Mouse (Mus musculus) CH12.LX (cell line): Measurements from ENCODE around the gene App. TPM values are rescaled to one million over a fixed set of nuclear protein-coding genes. Genes with fewer than 3 reads are reported as not detected.

Experiments
- DNase-seq: peaks from one replicate; pipeline ENCODE4 v3.0.0-alpha.2; 2013; ENCODE audit errors: extremely low read depth
- H3K27ac ChIP-seq: 2 replicates; pipeline ENCODE4 v1.5.1; 2012; ENCODE audit warnings: low read depth, mild to moderate bottlenecking, control low read depth, moderate library complexity; ENCODE audit not compliant: insufficient read depth
- H3K27me3 ChIP-seq: replicated peaks from 2 replicates; pipeline ENCODE3; 2012; ENCODE audit warnings: inconsistent platforms
- H3K36me3 ChIP-seq, 2 experiments: replicated peaks in 1 of 2; 2 replicates each; pipeline versions ENCODE3 to v1.6.1; 2012; ENCODE audit warnings: inconsistent platforms in 1 of 2, low read length in 1 of 2, mild to moderate bottlenecking in 1 of 2, mixed read lengths in 1 of 2, moderate library complexity in 1 of 2; ENCODE audit not compliant: control insufficient read depth in 1 of 2, insufficient read depth in 1 of 2
- H3K4me1 ChIP-seq, 2 experiments: 2 replicates each; pipeline ENCODE4 v1.6.1; 2012; ENCODE audit warnings: inconsistent platforms in 1 of 2, moderate library complexity in 1 of 2; ENCODE audit not compliant: insufficient read depth in 2 of 2, control insufficient read depth in 1 of 2
- H3K4me2 ChIP-seq: 2 replicates; pipeline ENCODE4 v1.6.1; 2012; ENCODE audit warnings: low read depth, mild to moderate bottlenecking, control low read depth; ENCODE audit not compliant: poor library complexity, insufficient read depth, severe bottlenecking
- H3K4me3 ChIP-seq, 3 experiments: fragments of 150-350 bp in 1 of 3; sonication (generic) in 1 of 3; replicated peaks in 1 of 3; 2 replicates each; pipeline versions ENCODE3 to v1.5.1; 2011 to 2012; ENCODE audit warnings: low read depth in 2 of 3, low read length in 2 of 3, mild to moderate bottlenecking in 2 of 3, moderate library complexity in 2 of 3, control low read depth in 1 of 3, improper control_type of control experiment in 1 of 3, inconsistent platforms in 1 of 3, mixed read lengths in 1 of 3; ENCODE audit not compliant: poor library complexity in 1 of 3
- H3K79me2 ChIP-seq: replicated peaks from 2 replicates; pipeline ENCODE4 v1.6.1; 2012; ENCODE audit warnings: mild to moderate bottlenecking, moderate library complexity; ENCODE audit not compliant: control insufficient read depth, poor library complexity, insufficient read depth, severe bottlenecking; ENCODE audit errors: extremely low read depth
- H3K9ac ChIP-seq: 2 replicates; pipeline ENCODE4 v1.6.1; 2012; ENCODE audit warnings: low read depth, mild to moderate bottlenecking, control low read depth, moderate library complexity; ENCODE audit not compliant: insufficient read depth
- H3K9me3 ChIP-seq: replicated peaks from 2 replicates; pipeline ENCODE3; 2012; ENCODE audit warnings: low read length, inconsistent platforms, mixed read lengths
- BHLHE40 ChIP-seq: IDR thresholded peaks from 2 replicates; pipeline ENCODE4 v1.6.1; 2011; ENCODE audit warnings: mild to moderate bottlenecking, low read depth, low read length, improper control_type of control experiment
- CHD1 ChIP-seq: IDR thresholded peaks from 2 replicates; pipeline ENCODE4 v1.6.1; 2012; ENCODE audit warnings: low read depth, low read length, improper control_type of control experiment, inconsistent platforms
- CHD2 ChIP-seq: IDR thresholded peaks from 2 replicates; pipeline ENCODE4 v1.6.1; 2011; ENCODE audit warnings: low read length, improper control_type of control experiment
- ELF1 ChIP-seq: IDR thresholded peaks from 2 replicates; pipeline ENCODE4 v1.6.1; 2014; ENCODE audit warnings: low read depth, mild to moderate bottlenecking, inconsistent platforms, low read length, improper control_type of control experiment
- ETS1 ChIP-seq: conservative IDR thresholded peaks from 2 replicates; pipeline ENCODE4 v1.6.1; 2012; ENCODE audit warnings: low read depth, mild to moderate bottlenecking, inconsistent platforms, low read length, improper control_type of control experiment, moderate library complexity
- HCFC1 ChIP-seq: IDR thresholded peaks from 2 replicates; pipeline ENCODE4 v1.6.1; 2012; ENCODE audit warnings: low read depth, mild to moderate bottlenecking, inconsistent platforms, low read length, improper control_type of control experiment
- IRF4 ChIP-seq: IDR thresholded peaks from 2 replicates; pipeline ENCODE4 v1.6.1; 2014; ENCODE audit warnings: low read depth, mild to moderate bottlenecking, inconsistent platforms, low read length, improper control_type of control experiment
- JUND ChIP-seq: conservative IDR thresholded peaks from 2 replicates; pipeline ENCODE4 v1.6.1; 2011; ENCODE audit warnings: low read depth, low read length, improper control_type of control experiment
- KAT2A ChIP-seq: IDR thresholded peaks from 2 replicates; pipeline ENCODE4 v1.6.1; 2012; ENCODE audit warnings: low read length, improper control_type of control experiment, inconsistent platforms; ENCODE audit not compliant: insufficient replicate concordance
- MAX ChIP-seq: IDR thresholded peaks from 2 replicates; pipeline ENCODE4 v1.6.1; 2011; ENCODE audit warnings: low read length, improper control_type of control experiment
- MXI1 ChIP-seq: IDR thresholded peaks from 2 replicates; pipeline ENCODE4 v1.6.1; 2011; ENCODE audit warnings: mild to moderate bottlenecking, low read depth, low read length, improper control_type of control experiment
- MYC ChIP-seq: IDR thresholded peaks from 2 replicates; pipeline ENCODE4 v1.6.1; 2011; ENCODE audit warnings: low read depth, mild to moderate bottlenecking, improper control_type of control experiment, low read length
- NRF1 ChIP-seq: IDR thresholded peaks from 2 replicates; pipeline ENCODE4 v1.6.1; 2014; ENCODE audit warnings: low read depth, mild to moderate bottlenecking, inconsistent platforms, low read length, improper control_type of control experiment, moderate library complexity
- POLR2A ChIP-seq: IDR thresholded peaks from 2 replicates; pipeline ENCODE4 v1.6.1; 2011; ENCODE audit warnings: low read depth, mild to moderate bottlenecking, improper control_type of control experiment, low read length
- RCOR1 ChIP-seq: conservative IDR thresholded peaks from 2 replicates; pipeline ENCODE4 v1.6.1; 2012; ENCODE audit warnings: low read depth, mild to moderate bottlenecking, inconsistent platforms, low read length, improper control_type of control experiment
- TBP ChIP-seq: conservative IDR thresholded peaks from 2 replicates; pipeline ENCODE4 v1.6.1; 2011; ENCODE audit warnings: low read depth, low read length, improper control_type of control experiment
- TCF12 ChIP-seq: IDR thresholded peaks from 2 replicates; pipeline ENCODE4 v1.6.1; 2014; ENCODE audit warnings: low read depth, mild to moderate bottlenecking, inconsistent platforms, low read length, improper control_type of control experiment
- UBTF ChIP-seq: IDR thresholded peaks from 2 replicates; pipeline ENCODE4 v1.6.1; 2012; ENCODE audit warnings: low read depth, mild to moderate bottlenecking, inconsistent platforms, low read length, improper control_type of control experiment, moderate library complexity
- USF1 ChIP-seq: IDR thresholded peaks from 2 replicates; pipeline ENCODE4 v1.6.1; 2014; ENCODE audit warnings: low read depth, mild to moderate bottlenecking, inconsistent platforms, low read length, improper control_type of control experiment
- ZC3H11A ChIP-seq: IDR thresholded peaks from 2 replicates; pipeline ENCODE4 v1.6.1; 2012; ENCODE audit warnings: low read depth, mild to moderate bottlenecking, inconsistent platforms, low read length, improper control_type of control experiment
- ZKSCAN1 ChIP-seq: IDR thresholded peaks from 2 replicates; pipeline ENCODE4 v1.6.1; 2012; ENCODE audit warnings: low read depth, inconsistent platforms, low read length, improper control_type of control experiment, borderline replicate concordance
- ZMIZ1 ChIP-seq: IDR thresholded peaks from 2 replicates; pipeline ENCODE4 v1.6.1; 2012; ENCODE audit warnings: low read depth, mild to moderate bottlenecking, inconsistent platforms, low read length, improper control_type of control experiment
- ZNF384 ChIP-seq: IDR thresholded peaks from 2 replicates; pipeline ENCODE4 v1.6.1; 2012; ENCODE audit warnings: low read depth, low read length, improper control_type of control experiment, inconsistent platforms
- dilution Hi-C: fragments of 300-500 bp; cut with MboI; formaldehyde crosslinking; loops from 2 replicates; pipeline ENCODE4 v1.14.3; 2020; ENCODE audit warnings: low sequenced_read_pairs; ENCODE audit not compliant: extremely low pct_unique_long_range_greater_than_20kb, extremely low pct_ligation_motif_present
- in situ Hi-C: fragments of 300-500 bp; cut with MboI; formaldehyde crosslinking; loops from 3 replicates; pipeline ENCODE4 v1.14.3; 2019; ENCODE audit warnings: low sequenced_read_pairs, low pct_ligation_motif_present, low pct_unique_long_range_greater_than_20kb, mixed read lengths
- polyA plus RNA-seq: library from polyadenylated mRNA; unstranded; fragments of >175 nt; gene quantifications from 2 replicates; pipeline ENCODE4 v1.2.1, GENCODE M21; 2012; ENCODE audit warnings: low read depth; ENCODE audit not compliant: insufficient read length
- total RNA-seq, 2 experiments: library from RNA; depleted of rRNA; stranded (reverse); fragments of 300-350 nt in 1 of 2; fragments of >200 nt in 1 of 2; gene quantifications; 2 replicates each; pipeline ENCODE4 v1.2.3; 2012 to 2014

App gene
- total and polyA plus RNA-seq, 3 experiments: 31.1 to 99.2 (median 84.1) TPM

- Histone ChIP-seq H3K4me2 (peak overlapping the region; percentile 65), H3K36me3 (peaks cover 0 to 40% of the 10 kb centered on the region in 2 experiments), H3K27me3 (no peaks in the 10 kb centered on the region), H3K27ac (peak overlapping the region; percentile 4; the same call in 1 of the 2 replicates), H3K4me1 (peaks cover 7 to 16% of the 10 kb centered on the region in 2 experiments), H3K79me2 (no peaks in the 10 kb centered on the region), H3K4me3 (peak overlapping the region in 1 of 3 experiments; percentile 4), H3K9ac (no peak overlapping the region), H3K9me3 (no peaks in the 10 kb centered on the region)
- in situ Hi-C loops: no loop called here
- dilution Hi-C loops: no loop called here
- no peak for TF ChIP-seq ZKSCAN1
- peak; percentile 62 for TF ChIP-seq ELF1
- DNase-seq: peak; percentile 43
Observed at GRCm38 (mm10) chr16:84985340-84985739, 188.2 kb downstream of the App start.

- no peak overlapping the region for H3K4me2 ChIP-seq
- no peak for DNase-seq
- in situ Hi-C loops (no loop called here), dilution Hi-C loops (no loop called here)
- no peaks in the 10 kb centered on the region for H3K79me2 ChIP-seq
- peaks cover 7 to 15% of the 10 kb centered on the region in 2 experiments for H3K4me1 ChIP-seq
- TF ChIP-seq POLR2A (no peak), CHD1 (no peak), MYC (no peak), JUND (no peak)
- H3K27ac ChIP-seq: no peak overlapping the region
- H3K4me3 ChIP-seq: no peak overlapping the region
- no peaks in the 10 kb centered on the region for H3K9me3 ChIP-seq
- no peaks in the 10 kb centered on the region for H3K27me3 ChIP-seq
- peaks cover 0 to 38% of the 10 kb centered on the region in 2 experiments for H3K36me3 ChIP-seq
- no peak overlapping the region for H3K9ac ChIP-seq
Observed at GRCm38 (mm10) chr16:84983428-84983827, 190.1 kb downstream of the App start.

GRCm38 (mm10) chr16:84982589-84982988, 191.0 kb downstream of the App start:
- no peak overlapping the region for H3K4me2 ChIP-seq
- no peaks in the 10 kb centered on the region for H3K79me2 ChIP-seq
- TF ChIP-seq MAX (no peak), IRF4 (no peak), RCOR1 (no peak), MXI1 (no peak), ETS1 (no peak), UBTF (no peak), TBP (no peak), USF1 (no peak), ZC3H11A (no peak), KAT2A (no peak), BHLHE40 (no peak), NRF1 (no peak), ZNF384 (no peak), POLR2A (no peak), TCF12 (no peak), CHD2 (no peak), ZMIZ1 (no peak), HCFC1 (no peak)
- TF ChIP-seq, all 38 proteins: peak for 0
- peaks cover 7 to 15% of the 10 kb centered on the region in 2 experiments for H3K4me1 ChIP-seq
- DNase-seq: no peak
- H3K27me3 ChIP-seq: no peaks in the 10 kb centered on the region
- in situ Hi-C loops: no loop called here
- no peak overlapping the region for H3K4me3 ChIP-seq
- no peak overlapping the region for H3K9ac ChIP-seq
- no peaks in the 10 kb centered on the region for H3K9me3 ChIP-seq
- dilution Hi-C loops: no loop called here
- peaks cover 6 to 41% of the 10 kb centered on the region in 2 experiments for H3K36me3 ChIP-seq
- H3K27ac ChIP-seq: no peak overlapping the region
